Mouse (Mus musculus) brain, embryonic 14.5 days (tissue): ENCODE measurements around the gene Arf5. TPM values are rescaled to one million over a fixed set of nuclear protein-coding genes. Genes with fewer than 3 reads are reported as not detected.
A peak's percentile ranks its signal among the peaks of the same experiment; 100 is the strongest.

Source experiments
- DNase-seq: peaks from one replicate; pipeline ENCODE4 v3.0.0-alpha.2; 2011; ENCODE audit warnings: low read depth
- CTCF ChIP-seq: fragments of 200-500 bp; IDR thresholded peaks from 2 replicates; pipeline ENCODE4 v1.5.1; 2012; ENCODE audit warnings: inconsistent platforms, mild to moderate bottlenecking, moderate library complexity, borderline replicate concordance; ENCODE audit not compliant: insufficient read depth, insufficient read length; ENCODE audit errors: extremely low read depth
- POLR2A ChIP-seq: fragments of 200-500 bp; IDR thresholded peaks from 2 replicates; pipeline ENCODE4 v1.6.1; 2012; ENCODE audit warnings: mild to moderate bottlenecking, inconsistent platforms, borderline replicate concordance; ENCODE audit not compliant: poor library complexity, insufficient read depth, insufficient read length, severe bottlenecking; ENCODE audit errors: extremely low read depth
- polyA plus RNA-seq: library from polyadenylated mRNA; depleted of rRNA; stranded (reverse); fragments of >200 nt; gene quantifications from 2 replicates; pipeline ENCODE4 v1.2.3, GENCODE M21; 2012

Gene Arf5
- polyA plus RNA-seq, 1 experiment: 428 TPM

- TF ChIP-seq CTCF (no peak), POLR2A (no peak)
- DNase-seq: no peak
Measured at GRCm38 (mm10) chr6:28419673-28420072, 3.7 kb upstream of the Arf5 start.

- TF ChIP-seq CTCF: no peak
- TF ChIP-seq POLR2A: no peak
- no peak for DNase-seq
Measured at GRCm38 (mm10) chr6:28420361-28420760, 3.0 kb upstream of the Arf5 start.

- TF ChIP-seq CTCF (no peak), POLR2A (no peak)
- no peak for DNase-seq
Measured at GRCm38 (mm10) chr6:28420865-28421264, 2.5 kb upstream of the Arf5 start.

- DNase-seq: peak; percentile 96
- TF ChIP-seq POLR2A (peak; percentile 19; the same call in 1 of the 2 replicates), CTCF (peak; percentile 58; the same call in 1 of the 2 replicates)
Measured at GRCm38 (mm10) chr6:28421469-28422000, 1.8 kb upstream of the Arf5 start.

GRCm38 (mm10) chr6:28422651-28423290 lies 589 bp upstream of the Arf5 start:
- no peak for DNase-seq
- TF ChIP-seq CTCF: no peak
- TF ChIP-seq POLR2A: no peak

- TF ChIP-seq CTCF: no peak
- TF ChIP-seq POLR2A: no peak
- peak; percentile 59 for DNase-seq
Measured at GRCm38 (mm10) chr6:28423767-28424695, 671 bp downstream of the Arf5 start.

GRCm38 (mm10) chr6:28425019-28425418 lies 1.7 kb downstream of the Arf5 start:
- DNase-seq: no peak
- no peak for TF ChIP-seq POLR2A

GRCm38 (mm10) chr6:28427096-28427839 lies 3.9 kb downstream of the Arf5 start, which contains the start of gene Fscn3:
TSS of gene Fscn3 (plus strand) at chr6:28427789.
- no peak for TF ChIP-seq CTCF
- TF ChIP-seq POLR2A: no peak
- no peak for DNase-seq

GRCm38 (mm10) chr6:28428290-28428689 lies 4.9 kb downstream of the Arf5 start, which contains the start of gene Gcc1:
TSS of gene Gcc1 (minus strand) at chr6:28428390.
- TF ChIP-seq POLR2A (no peak), CTCF (no peak)
- no peak for DNase-seq

GRCm38 (mm10) chr6:28429870-28430269 lies 6.5 kb downstream of the Arf5 start:
- no peak for DNase-seq
- TF ChIP-seq POLR2A: no peak
- TF ChIP-seq CTCF: no peak

GRCm38 (mm10) chr6:28430795-28431537 lies 7.6 kb downstream of the Arf5 start:
- DNase-seq: no peak
- TF ChIP-seq CTCF (no peak), POLR2A (no peak)
